Mouse (Mus musculus) megakaryocyte-erythroid progenitor cell, adult 5 weeks (primary cell): ENCODE data around the gene Olfr596. TPM values are rescaled to one million over a fixed set of nuclear protein-coding genes. Genes with fewer than 3 reads are reported as not detected.

Experiments used
- polyA plus RNA-seq: library from polyadenylated mRNA; stranded (reverse); fragments of >175 nt; gene quantifications from 2 replicates; pipeline ENCODE4 v1.2.3, GENCODE M21; 2012

The Olfr596 gene
- polyA plus RNA-seq: not detected in 2 replicates

DNA sequence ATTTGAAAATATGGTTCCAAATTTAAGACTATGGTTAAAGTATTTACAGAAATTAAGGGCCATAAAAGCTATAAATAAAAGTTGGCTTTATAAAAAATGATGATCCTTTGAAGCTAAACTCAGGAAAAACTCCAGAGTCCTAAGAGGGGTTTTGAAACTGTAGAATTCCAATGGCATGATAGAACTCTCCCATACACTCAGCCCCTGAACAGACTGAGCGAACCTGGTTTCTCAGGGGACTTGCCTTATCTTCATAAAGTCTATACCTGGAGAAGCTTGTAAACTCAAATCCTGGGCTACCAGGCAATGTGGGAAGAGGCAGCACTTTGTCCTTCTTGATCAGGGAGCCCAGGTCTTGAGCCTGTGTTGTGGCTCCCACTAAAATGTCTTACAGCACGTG, at the start of gene Olfr596:
Olfr596 (plus strand) TSS at position 301 of the 400 bp plus-strand sequence.

DNA sequence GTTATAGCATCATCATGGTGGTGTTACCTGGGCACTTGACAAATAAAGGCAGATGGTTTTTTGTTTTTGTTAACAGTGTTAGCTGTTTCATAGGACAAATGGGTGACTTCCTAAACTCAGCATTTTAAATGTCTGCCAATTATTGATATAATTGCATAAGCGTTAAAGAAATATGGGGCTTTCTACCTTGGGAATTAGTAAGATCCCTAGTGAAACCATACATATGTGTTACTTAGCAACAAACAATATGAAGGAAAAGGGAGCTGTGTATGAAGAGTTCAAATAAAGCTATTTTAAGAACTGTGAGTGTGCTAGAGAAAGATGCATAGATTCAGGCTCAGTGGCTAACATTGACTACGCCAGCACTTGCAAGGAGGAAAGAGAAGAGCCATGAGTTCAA, 10.6 kb downstream of the Olfr596 start, which contains the start of gene Olfr597:
Olfr597 (plus strand) TSS at position 301 of the 400 bp plus-strand sequence.

DNA sequence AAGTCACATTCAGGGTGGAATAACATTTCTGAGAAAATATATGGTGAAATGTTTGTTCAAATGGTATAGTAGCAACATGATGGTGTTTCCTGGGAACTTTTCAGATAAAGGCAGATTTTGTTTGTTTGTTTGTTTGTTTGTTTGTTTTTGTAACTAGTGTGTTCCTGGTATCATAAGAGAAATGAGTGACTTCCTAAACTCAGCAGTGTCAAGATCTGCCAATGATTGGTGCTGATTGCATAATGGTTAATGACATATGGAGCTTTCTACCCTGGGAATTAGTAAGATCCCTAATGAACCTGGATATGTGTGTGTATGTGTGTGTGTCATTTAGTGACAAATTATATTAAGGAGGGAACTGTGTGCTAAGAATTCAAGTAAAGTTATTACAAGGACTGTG, 17.8 kb downstream of the Olfr596 start, which contains the start of gene Olfr598:
Olfr598 (plus strand) TSS at position 301 of the 400 bp plus-strand sequence.

DNA sequence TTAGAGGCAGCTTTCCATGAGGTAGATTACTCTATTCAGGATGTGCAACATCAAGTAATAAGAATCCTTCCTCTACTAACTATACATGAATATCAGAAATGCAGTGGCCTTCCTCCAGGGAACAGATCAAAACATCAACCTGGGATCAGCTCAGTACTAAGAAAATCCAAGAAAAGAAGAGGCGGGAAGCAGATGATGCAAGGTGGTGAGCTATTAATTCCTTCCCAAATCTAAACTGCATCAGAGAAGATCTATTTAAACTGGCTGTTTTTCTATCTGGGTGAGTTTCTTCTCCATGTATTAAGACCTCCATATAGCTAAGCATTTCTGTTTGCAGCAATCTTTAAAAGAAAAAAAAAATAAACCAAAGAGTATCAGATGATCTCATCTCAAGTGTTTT, 30.2 kb downstream of the Olfr596 start, which contains the start of gene Olfr599:
Olfr599 (plus strand) TSS at position 301 of the 400 bp plus-strand sequence.

GRCm38 (mm10) chr7:103349569-103349968, 44.1 kb downstream of the Olfr596 start, which contains the start of gene Olfr600:
Gene Olfr600, minus strand, starts transcription at chr7:103349669.

Other genes starting within 250 kb of the Olfr596 start
- gene Olfr584, start 223.8 kb upstream of the Olfr596 start, polyA plus RNA-seq: not detected in 2 replicates
- not detected in 2 replicates for gene Olfr585, start 207.9 kb upstream of the Olfr596 start, polyA plus RNA-seq
- gene Olfr586, start 180.0 kb upstream of the Olfr596 start, polyA plus RNA-seq: not detected in 2 replicates
- not detected in 2 replicates for gene Olfr588-ps1, start 164.8 kb upstream of the Olfr596 start, polyA plus RNA-seq
- gene Olfr589, start 149.3 kb upstream of the Olfr596 start, polyA plus RNA-seq: not detected in 2 replicates
- not detected in 2 replicates for gene Olfr591, start 127.3 kb upstream of the Olfr596 start, polyA plus RNA-seq
- gene Olfr592, start 120.8 kb upstream of the Olfr596 start, polyA plus RNA-seq: not detected in 2 replicates
- gene Olfr593, start 93.8 kb upstream of the Olfr596 start, polyA plus RNA-seq: not detected in 2 replicates
- gene Olfr594, start 88.7 kb upstream of the Olfr596 start, polyA plus RNA-seq: not detected in 2 replicates
- not detected in 2 replicates for gene Usp17ld, start 53.1 kb upstream of the Olfr596 start, polyA plus RNA-seq
- not detected in 2 replicates for gene Olfr597, start 10.7 kb downstream of the Olfr596 start, polyA plus RNA-seq
- gene Olfr598, start 17.9 kb downstream of the Olfr596 start, polyA plus RNA-seq: not detected in 2 replicates
- gene Olfr599, start 30.3 kb downstream of the Olfr596 start, polyA plus RNA-seq: not detected in 2 replicates
- gene Olfr600, start 44.0 kb downstream of the Olfr596 start, polyA plus RNA-seq: not detected in 2 replicates
- not detected in 2 replicates for gene Olfr601, start 57.0 kb downstream of the Olfr596 start, polyA plus RNA-seq
- gene Olfr603, start 80.5 kb downstream of the Olfr596 start, polyA plus RNA-seq: not detected in 2 replicates
- not detected in 2 replicates for gene Usp17lc, start 109.4 kb downstream of the Olfr596 start, polyA plus RNA-seq
- gene Olfr605, start 139.8 kb downstream of the Olfr596 start, polyA plus RNA-seq: not detected in 2 replicates
- gene Olfr606, start 143.4 kb downstream of the Olfr596 start, polyA plus RNA-seq: not detected in 2 replicates
- gene Olfr607, start 158.5 kb downstream of the Olfr596 start, polyA plus RNA-seq: not detected in 2 replicates
- gene Olfr608, start 164.2 kb downstream of the Olfr596 start, polyA plus RNA-seq: not detected in 2 replicates
- gene Olfr609, start 192.4 kb downstream of the Olfr596 start, polyA plus RNA-seq: not detected in 2 replicates
- not detected in 2 replicates for gene Olfr610, start 206.5 kb downstream of the Olfr596 start, polyA plus RNA-seq
- not detected in 2 replicates for gene Olfr611, start 215.2 kb downstream of the Olfr596 start, polyA plus RNA-seq
- not detected in 2 replicates for gene Olfr612, start 237.1 kb downstream of the Olfr596 start, polyA plus RNA-seq
- gene Olfr613, start 242.4 kb downstream of the Olfr596 start, polyA plus RNA-seq: not detected in 2 replicates